22 mouse cellular contexts compared by ENCODE assay signal in genomic region chr10:94457454-94457853, GRCm38 (mm10).
DNase-seq lines count a peak whose midpoint lies in the region; ATAC-seq and TF ChIP-seq lines count a peak whose summit lies in the region.
"Had no signal": no experiment of that assay in that cellular context is flagged by ENCODE, and none has a peak within 500 bp of the region (broad histone marks: within the 10 kb centered on the region; RNA-seq: fewer than 3 reads in every experiment).

No protein-coding gene starts in this region.

- no peak overlapping the region for H3K9ac ChIP-seq in limb, embryonic 11.5 days (ENCODE audit: low read length)
- no peak overlapping the region for H3K9ac ChIP-seq in CH12.LX (ENCODE audit: insufficient read depth, low read depth)
- no peak overlapping the region for H3K9ac ChIP-seq in embryonic facial prominence, embryonic 12.5 days
- no peak overlapping the region for H3K9ac ChIP-seq in limb, embryonic 12.5 days (replicated peaks)
- H3K9ac ChIP-seq: forebrain, embryonic 12.5 days; heart, embryonic 12.5 days; hindbrain, embryonic 13.5 days had no signal

- H3K4me1 ChIP-seq in limb, embryonic 11.5 days (ENCODE audit: control insufficient read depth, insufficient read depth, low read length): peaks cover 13% of the 10 kb centered on the region
- peaks cover 31% of the 10 kb centered on the region for H3K4me1 ChIP-seq in limb, embryonic 10.5 days
- H3K4me1 ChIP-seq in CH12.LX (ENCODE audit: control insufficient read depth in 1 of 2, insufficient read depth in 2 of 2): peaks cover 5 to 37% of the 10 kb centered on the region in 2 experiments
- peaks cover 15% of the 10 kb centered on the region for H3K4me1 ChIP-seq in embryonic facial prominence, embryonic 12.5 days
- peaks cover 25% of the 10 kb centered on the region for H3K4me1 ChIP-seq in limb, embryonic 12.5 days (replicated peaks)
- H3K4me1 ChIP-seq in forebrain, embryonic 10.5 days: no peaks in the 10 kb centered on the region

- WGBS in limb, embryonic 11.5 days: 35% methylated on average over 1 of the region's 1 CpGs
- 46% methylated on average over 1 of the region's 1 CpGs for WGBS in limb, embryonic 10.5 days
- WGBS in embryonic facial prominence, embryonic 12.5 days: 20% methylated on average over 1 of the region's 1 CpGs
- WGBS in limb, embryonic 12.5 days: 31% methylated on average over 1 of the region's 1 CpGs
- WGBS in forebrain, embryonic 10.5 days: 78% methylated on average over 1 of the region's 1 CpGs

- H3K4me2 ChIP-seq in limb, embryonic 11.5 days (ENCODE audit: low read depth, severe bottlenecking): no peak overlapping the region
- H3K4me2 ChIP-seq in CH12.LX (ENCODE audit: insufficient read depth, low read depth, poor library complexity, severe bottlenecking): no peak overlapping the region
- no peak overlapping the region for H3K4me2 ChIP-seq in embryonic facial prominence, embryonic 12.5 days (replicated peaks)
- no peak overlapping the region for H3K4me2 ChIP-seq in limb, embryonic 12.5 days
- H3K4me2 ChIP-seq: forebrain, embryonic 12.5 days; heart, embryonic 12.5 days; hindbrain, embryonic 13.5 days had no signal

- DNase-seq in limb, embryonic 11.5 days (ENCODE audit: low spot score): peak; percentile 50
- no peak for DNase-seq in limb, embryonic 10.5 days (ENCODE audit: low spot score)
- DNase-seq in CH12.LX (ENCODE audit: extremely low read depth): peak; percentile 24
- DNase-seq in left cerebral cortex, postnatal 25 days (ENCODE audit: low spot score in 2 of 2): no peak
- no peak for DNase-seq in forebrain, embryonic 10.5 days (ENCODE audit: extremely low spot score, low spot score)
- no peak for DNase-seq in right cerebral cortex, postnatal 36 days (ENCODE audit: low spot score in 2 of 2)
- DNase-seq: adrenal gland, adult 2 months; adrenal gland, postnatal 25 days; B cell, adult 2 months; cerebellum, adult 18-20 months; cerebellum, adult 9-11 months; cerebellum, postnatal 36 days; gastrocnemius, postnatal 25 days; heart, postnatal 4 days had no signal

- peaks cover 2% of the 10 kb centered on the region; the same call in 1 of the 2 replicates for H3K79me2 ChIP-seq in CH12.LX (replicated peaks; ENCODE audit: control insufficient read depth, extremely low read depth, insufficient read depth, poor library complexity, severe bottlenecking)

- TF ChIP-seq EP300 in CH12.LX (IDR thresholded peaks at IDR 0.05; ENCODE audit: low read length): 0 out of 2 replicates have a peak, but pooled peaks have one; percentile 11

- no peaks in the 10 kb centered on the region for H3K27me3 ChIP-seq in limb, embryonic 11.5 days (ENCODE audit: control insufficient read depth, insufficient read depth, low read length)
- H3K27me3 ChIP-seq in limb, embryonic 10.5 days (ENCODE audit: low read depth, poor library complexity, severe bottlenecking): no peaks in the 10 kb centered on the region
- no peaks in the 10 kb centered on the region for H3K27me3 ChIP-seq in CH12.LX (replicated peaks)
- no peaks in the 10 kb centered on the region for H3K27me3 ChIP-seq in embryonic facial prominence, embryonic 12.5 days
- no peaks in the 10 kb centered on the region for H3K27me3 ChIP-seq in limb, embryonic 12.5 days
- no peaks in the 10 kb centered on the region for H3K27me3 ChIP-seq in forebrain, embryonic 10.5 days (ENCODE audit: poor library complexity, severe bottlenecking)
- H3K27me3 ChIP-seq: forebrain, embryonic 12.5 days; heart, embryonic 12.5 days; hindbrain, embryonic 13.5 days had no signal

- dilution Hi-C loops in CH12.LX (cut with MboI; ENCODE audit: extremely low pct_ligation_motif_present, extremely low pct_unique_long_range_greater_than_20kb, low sequenced_read_pairs): no loop called here

- no peak for TF ChIP-seq RAD21 in CH12.LX (IDR thresholded peaks at IDR 0.05; ENCODE audit: low read depth, low read length)

- no peak overlapping the region for H3K27ac ChIP-seq in limb, embryonic 11.5 days (replicated peaks; ENCODE audit: low read depth, low read length)
- no peak overlapping the region for H3K27ac ChIP-seq in limb, embryonic 10.5 days
- no peak overlapping the region for H3K27ac ChIP-seq in CH12.LX (ENCODE audit: insufficient read depth, low read depth)
- no peak overlapping the region for H3K27ac ChIP-seq in embryonic facial prominence, embryonic 12.5 days
- no peak overlapping the region for H3K27ac ChIP-seq in limb, embryonic 12.5 days
- H3K27ac ChIP-seq in forebrain, embryonic 10.5 days: no peak overlapping the region
- H3K27ac ChIP-seq: forebrain, embryonic 12.5 days; hindbrain, embryonic 13.5 days; hindbrain, postnatal 0 days had no signal

- no peak for TF ChIP-seq POLR2A in CH12.LX (IDR thresholded peaks at IDR 0.05; ENCODE audit: low read depth, low read length)

- no peaks in the 10 kb centered on the region for H3K36me3 ChIP-seq in limb, embryonic 11.5 days (ENCODE audit: control insufficient read depth, insufficient read depth, low read length)
- H3K36me3 ChIP-seq in limb, embryonic 10.5 days: no peaks in the 10 kb centered on the region
- peaks cover 24 to 49% of the 10 kb centered on the region in 2 experiments for H3K36me3 ChIP-seq in CH12.LX (replicated peaks in 1 of 2; ENCODE audit: control insufficient read depth in 1 of 2, insufficient read depth in 1 of 2, low read length in 1 of 2)
- no peaks in the 10 kb centered on the region for H3K36me3 ChIP-seq in embryonic facial prominence, embryonic 12.5 days
- no peaks in the 10 kb centered on the region for H3K36me3 ChIP-seq in limb, embryonic 12.5 days
- no peaks in the 10 kb centered on the region for H3K36me3 ChIP-seq in forebrain, embryonic 10.5 days (replicated peaks)
- H3K36me3 ChIP-seq: forebrain, embryonic 12.5 days; heart, embryonic 12.5 days; hindbrain, embryonic 13.5 days had no signal

- peak; percentile 65; the same call in 1 of the 2 replicates for ATAC-seq in limb, embryonic 11.5 days (ENCODE audit: insufficient number of reproducible peaks, low FRiP score, low TSS enrichment, low read depth)
- peak; percentile 56; the same call in 1 of the 2 replicates for ATAC-seq in embryonic facial prominence, embryonic 12.5 days (ENCODE audit: insufficient number of reproducible peaks, insufficient read depth, low FRiP score, low TSS enrichment)
- ATAC-seq in limb, embryonic 12.5 days (ENCODE audit: insufficient number of reproducible peaks, insufficient read depth, low FRiP score, low TSS enrichment, low read depth): peak; percentile 46; the same call in 1 of the 2 replicates
- ATAC-seq: CD4-positive, CD25-positive, alpha-beta regulatory T cell, adult 4 months; forebrain, embryonic 16.5 days; hindbrain, postnatal 0 days had no signal

- H3K9me3 ChIP-seq in limb, embryonic 11.5 days (ENCODE audit: control insufficient read depth, low read length): no peaks in the 10 kb centered on the region
- no peaks in the 10 kb centered on the region for H3K9me3 ChIP-seq in limb, embryonic 10.5 days (replicated peaks)
- no peaks in the 10 kb centered on the region for H3K9me3 ChIP-seq in CH12.LX (replicated peaks; ENCODE audit: low read length)
- no peaks in the 10 kb centered on the region for H3K9me3 ChIP-seq in embryonic facial prominence, embryonic 12.5 days
- H3K9me3 ChIP-seq in limb, embryonic 12.5 days: 0 out of 2 replicates have a peak, but pooled peaks cover 6% of the 10 kb centered on the region
- H3K9me3 ChIP-seq in forebrain, embryonic 10.5 days: no peaks in the 10 kb centered on the region
- H3K9me3 ChIP-seq: forebrain, embryonic 12.5 days; hindbrain, embryonic 13.5 days had no signal

- in situ Hi-C loops in CH12.LX (cut with MboI; ENCODE audit: low pct_ligation_motif_present, low pct_unique_long_range_greater_than_20kb, low sequenced_read_pairs): no loop called here

- TF ChIP-seq CTCF in CH12.LX (conservative IDR thresholded peaks at IDR 0.05 in 1 of 2, IDR thresholded peaks at IDR 0.05 in 1 of 2; ENCODE audit: low read depth in 2 of 2, low read length in 2 of 2): no peak

- intact Hi-C loops in left cerebral cortex, postnatal 25 days (cut with DNase I): no loop called here

- no peak overlapping the region for H3K4me3 ChIP-seq in limb, embryonic 11.5 days (ENCODE audit: low read depth, low read length)
- H3K4me3 ChIP-seq in limb, embryonic 10.5 days: no peak overlapping the region
- H3K4me3 ChIP-seq in CH12.LX (replicated peaks in 1 of 3; ENCODE audit: low read depth in 2 of 3, low read length in 2 of 3, poor library complexity in 1 of 3): no peak overlapping the region
- no peak overlapping the region for H3K4me3 ChIP-seq in embryonic facial prominence, embryonic 12.5 days
- no peak overlapping the region for H3K4me3 ChIP-seq in limb, embryonic 12.5 days (replicated peaks)
- H3K4me3 ChIP-seq in forebrain, embryonic 10.5 days: no peak overlapping the region
- H3K4me3 ChIP-seq: forebrain, embryonic 12.5 days; heart, embryonic 12.5 days; hindbrain, embryonic 13.5 days had no signal

TF ChIP-seq in CH12.LX, 34 proteins besides CTCF, POLR2A, EP300 and RAD21:
- TF ChIP-seq TCF12 (IDR thresholded peaks at IDR 0.05; ENCODE audit: low read depth, low read length) (peak; percentile 64; the same call in 1 of the 2 replicates), MEF2A (IDR thresholded peaks at IDR 0.05; ENCODE audit: borderline replicate concordance, low read depth, low read length) (no peak), ZKSCAN1 (IDR thresholded peaks at IDR 0.05; ENCODE audit: borderline replicate concordance, low read depth, low read length) (no peak), HCFC1 (IDR thresholded peaks at IDR 0.05; ENCODE audit: low read depth, low read length) (no peak)

Comparison
In these comparisons a context has a peak if more than half of its experiments do, and no peak if none do; other contexts are left out.
1. DNase-seq: peak in limb, embryonic 11.5 days (single experiment) and CH12.LX (single experiment); none in limb, embryonic 10.5 days (single experiment), left cerebral cortex, postnatal 25 days (0 of 2), forebrain, embryonic 10.5 days (single experiment) and right cerebral cortex, postnatal 36 days (0 of 2).
2. Peak in every context shown above with its lines, with median percentiles within 50 percentile points of each other: ATAC-seq.